Mouse (Mus musculus) E14TG2a.4 (cell line): Measurements from ENCODE around the gene Aldh3b1.

Experiments used
- CTCF ChIP-seq: conservative IDR thresholded peaks from 2 replicates; pipeline ENCODE4 v1.5.1; 2014; ENCODE audit warnings: low read length
- NANOG ChIP-seq: IDR thresholded peaks from 2 replicates; pipeline ENCODE4 v1.6.1; 2014; ENCODE audit warnings: borderline replicate concordance, low read length, mixed read lengths

- TF ChIP-seq CTCF = no peak
- TF ChIP-seq NANOG = no peak
Measured at GRCm38 (mm10) chr19:3872373-3872772, 57.2 kb downstream of the Aldh3b1 start.
